Mouse (Mus musculus) cerebellum, adult 2 months (tissue): ENCODE results near the gene Caly.

Source experiments
- CTCF ChIP-seq: fragments of 200-500 bp; IDR thresholded peaks from 2 replicates; pipeline ENCODE4 v1.5.1; 2011; ENCODE audit warnings: low read depth, mild to moderate bottlenecking, control low read depth, low read length, moderate library complexity, borderline replicate concordance; ENCODE audit not compliant: insufficient read depth
- POLR2A ChIP-seq: fragments of 200-500 bp; IDR thresholded peaks from 2 replicates; pipeline ENCODE4 v1.6.1; 2011; ENCODE audit warnings: low read length, control low read depth, borderline replicate concordance; ENCODE audit not compliant: insufficient read depth

DNA sequence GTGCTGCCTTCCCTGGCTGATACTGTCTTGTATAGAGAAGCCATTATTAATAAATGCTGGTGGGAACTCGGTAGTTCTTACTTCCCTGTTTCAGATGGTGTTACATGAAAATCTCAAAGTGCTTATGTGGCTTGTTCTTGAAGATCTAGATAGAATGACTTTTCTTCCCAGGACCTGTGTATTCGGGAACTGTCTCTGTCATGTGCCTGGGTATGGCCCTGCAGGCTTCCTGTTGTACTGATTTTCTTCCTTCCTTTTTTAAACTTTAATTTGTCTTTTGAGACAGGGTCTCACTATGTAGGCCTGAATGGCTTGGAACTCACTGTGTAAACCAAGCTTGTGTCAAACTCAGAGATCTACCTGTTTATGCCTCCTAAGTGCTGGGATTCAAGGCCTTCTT, 45.6 kb upstream of the Caly start:
- TF ChIP-seq CTCF (no peak), POLR2A (no peak)
